Mouse (Mus musculus) lung, adult 2 months (tissue): ENCODE results near the gene Ass1. TPM values are rescaled to one million over a fixed set of nuclear protein-coding genes. Genes with fewer than 3 reads are reported as not detected.

Experiments
- DNase-seq: peaks from one replicate; pipeline ENCODE4 v3.0.0; 2022
- H3K4me1 ChIP-seq: fragments of 200-500 bp; 2 replicates; pipeline ENCODE4 v1.6.1; 2011; ENCODE audit warnings: low read length; ENCODE audit not compliant: control insufficient read depth, insufficient read depth
- H3K4me3 ChIP-seq: fragments of 200-500 bp; replicated peaks from 2 replicates; pipeline ENCODE3; 2011; ENCODE audit warnings: low read depth, mild to moderate bottlenecking, control low read depth, low read length; ENCODE audit errors: extremely low read depth
- CTCF ChIP-seq: fragments of 200-500 bp; IDR thresholded peaks from 2 replicates; pipeline ENCODE4 v1.5.1; 2011; ENCODE audit warnings: mild to moderate bottlenecking, low read length, control low read depth; ENCODE audit not compliant: insufficient read depth
- POLR2A ChIP-seq: fragments of 200-500 bp; IDR thresholded peaks from 2 replicates; pipeline ENCODE4 v1.6.1; 2011; ENCODE audit warnings: low read depth, mild to moderate bottlenecking, control low read depth, low read length, borderline replicate concordance; ENCODE audit errors: extremely low read depth
- WGBS: fragments of 180-500 bp; shearing (Covaris S2); methylation state at CpG from one replicate; pipeline ENCODE4 v1.1.7; 2018; 5-methylcytosine and 5-hydroxymethylcytosine counted together
- polyA plus RNA-seq: library from polyadenylated mRNA; depleted of rRNA; stranded (reverse); fragments of >200 nt; gene quantifications from 2 replicates; pipeline ENCODE4 v1.2.3, GENCODE M21; 2012

The Ass1 gene
- polyA plus RNA-seq, 1 experiment: 18.2 TPM

GRCm38 (mm10) chr2:31446456-31446855, 23.6 kb upstream of the Ass1 start:
- 70% methylated on average over 4 of the region's 4 CpGs for WGBS
- DNase-seq: no peak
- H3K4me3 ChIP-seq: no peak overlapping the region
- H3K4me1 ChIP-seq: no peaks in the 10 kb centered on the region
- no peak for TF ChIP-seq CTCF
- no peak for TF ChIP-seq POLR2A

- H3K4me3 ChIP-seq: no peak overlapping the region
- no peak for DNase-seq
- 37% methylated on average over 2 of the region's 2 CpGs for WGBS
- no peaks in the 10 kb centered on the region for H3K4me1 ChIP-seq
- TF ChIP-seq CTCF (no peak), POLR2A (no peak)
Observed at GRCm38 (mm10) chr2:31447536-31447935, 22.5 kb upstream of the Ass1 start.

- no peak for DNase-seq
- no peak for TF ChIP-seq POLR2A
- no peak for TF ChIP-seq CTCF
- Histone ChIP-seq H3K4me1 (peaks cover under 1% of the 10 kb centered on the region; the same call in 1 of the 2 replicates), H3K4me3 (no peak overlapping the region)
- 68% methylated on average over 3 of the region's 3 CpGs for WGBS
Observed at GRCm38 (mm10) chr2:31448756-31449440, 21.1 kb upstream of the Ass1 start.

- peaks cover 3% of the 10 kb centered on the region; the same call in 1 of the 2 replicates for H3K4me1 ChIP-seq
- TF ChIP-seq CTCF: no peak
- TF ChIP-seq POLR2A: no peak
- H3K4me3 ChIP-seq: no peak overlapping the region
- DNase-seq: no peak
- 26% methylated on average over 4 of the region's 4 CpGs for WGBS
Observed at GRCm38 (mm10) chr2:31449441-31449815, 20.6 kb upstream of the Ass1 start.

GRCm38 (mm10) chr2:31449902-31450301, 20.1 kb upstream of the Ass1 start:
- no peak for TF ChIP-seq CTCF
- TF ChIP-seq POLR2A: no peak
- no peak for DNase-seq
- no peak overlapping the region for H3K4me3 ChIP-seq
- H3K4me1 ChIP-seq: peaks cover 3% of the 10 kb centered on the region; the same call in 1 of the 2 replicates
- 87% methylated on average over 4 of the region's 4 CpGs for WGBS

- Histone ChIP-seq H3K4me3 (no peak overlapping the region), H3K4me1 (peaks cover 3% of the 10 kb centered on the region; the same call in 1 of the 2 replicates)
- DNase-seq: no peak
- TF ChIP-seq CTCF (no peak), POLR2A (no peak)
- WGBS: 59% methylated on average over 3 of the region's 3 CpGs
Observed at GRCm38 (mm10) chr2:31450661-31451060, 19.3 kb upstream of the Ass1 start.

- H3K4me3 ChIP-seq: no peak overlapping the region
Observed at GRCm38 (mm10) chr2:31451530-31451929, 18.5 kb upstream of the Ass1 start.

GRCm38 (mm10) chr2:31453011-31453410, 17.0 kb upstream of the Ass1 start:
- no peak for DNase-seq
- no peak for TF ChIP-seq POLR2A
- no peak for TF ChIP-seq CTCF
- H3K4me1 ChIP-seq: peaks cover 3% of the 10 kb centered on the region; the same call in 1 of the 2 replicates
- H3K4me3 ChIP-seq: no peak overlapping the region
- 76% methylated on average over 13 of the region's 13 CpGs for WGBS

More at GRCm38 (mm10) chr2:31451530-31451929, 18.5 kb upstream of the Ass1 start:
- H3K4me1 ChIP-seq: peaks cover 3% of the 10 kb centered on the region; the same call in 1 of the 2 replicates
- TF ChIP-seq POLR2A (no peak), CTCF (no peak)
- DNase-seq: no peak
- WGBS: 48% methylated on average over 1 of the region's 1 CpGs

GRCm38 (mm10) chr2:31453559-31454177, 16.3 kb upstream of the Ass1 start:
- Histone ChIP-seq H3K4me3 (no peak overlapping the region), H3K4me1 (peaks cover 3% of the 10 kb centered on the region; the same call in 1 of the 2 replicates)
- TF ChIP-seq POLR2A: no peak
- TF ChIP-seq CTCF: no peak
- DNase-seq: peak; percentile 57
- WGBS: 40% methylated on average over 11 of the region's 11 CpGs
